Mouse (Mus musculus): ENCODE measurements around the gene Fgd2.

DNA sequence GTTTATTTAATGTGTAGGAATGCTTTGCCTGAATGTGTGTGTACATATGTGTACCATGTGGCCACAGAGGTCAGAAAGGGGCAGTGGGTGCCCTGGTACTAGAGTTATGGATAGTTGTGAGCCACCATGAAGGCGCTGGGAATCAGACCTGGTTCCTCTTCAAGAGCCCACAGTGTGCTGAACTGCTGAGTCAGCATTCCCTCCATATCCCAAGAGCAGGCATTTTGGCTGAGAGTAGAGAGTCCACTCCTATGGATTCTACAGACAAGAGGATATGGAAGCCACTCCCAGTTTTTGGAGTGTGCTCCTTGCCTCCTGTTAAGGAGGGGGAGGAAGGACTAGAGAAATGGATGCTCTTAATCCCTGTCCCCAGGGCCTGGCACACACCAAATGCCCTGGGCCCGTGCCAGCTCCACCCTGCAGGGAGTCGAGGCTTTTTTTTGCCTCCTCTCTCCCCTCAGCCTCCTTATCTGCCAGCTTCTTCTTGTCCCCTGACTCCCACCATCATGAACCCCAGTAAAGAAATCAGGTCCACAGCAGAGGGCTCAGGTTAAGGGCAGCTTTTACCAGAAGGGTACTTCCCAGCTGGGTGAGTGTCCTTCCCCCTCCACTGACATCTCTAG is 58.2 kb downstream of the Fgd2 start:
- no peak for TF ChIP-seq POLR2A (IDR thresholded peaks at IDR 0.05; ENCODE audit: low read depth, low read length)
- no peak for TF ChIP-seq CTCF (IDR thresholded peaks at IDR 0.05; ENCODE audit: borderline replicate concordance, insufficient read depth, low read length)

Measured in embryonic fibroblast, embryonic 13.5 days (primary cell).